Mouse (Mus musculus) lung, embryonic 16.5 days (tissue): ENCODE data around the gene Chrm2. TPM values are rescaled to one million over a fixed set of nuclear protein-coding genes. Genes with fewer than 3 reads are reported as not detected.

Source experiments
- ATAC-seq: fragments of 200-750 bp; cut with Nextera tagmentation; 2 replicates; pipeline ENCODE4 v1.8.0; 2017; ENCODE audit warnings: low read depth, mild to moderate bottlenecking, moderate library complexity
- H3K27ac ChIP-seq: fragments of 300-500 bp; sonication (generic); 2 replicates; pipeline ENCODE4 v1.5.1; 2014; ENCODE audit warnings: mild to moderate bottlenecking, control low read depth, low read length
- H3K27me3 ChIP-seq: fragments of 300-500 bp; sonication (generic); 2 replicates; pipeline ENCODE4 v1.6.1; 2014; ENCODE audit warnings: low read depth, low read length, mixed read lengths; ENCODE audit not compliant: control insufficient read depth, insufficient read depth
- H3K36me3 ChIP-seq: fragments of 300-500 bp; sonication (generic); 2 replicates; pipeline ENCODE4 v1.6.1; 2014; ENCODE audit warnings: low read length; ENCODE audit not compliant: control insufficient read depth, insufficient read depth
- H3K4me1 ChIP-seq: fragments of 300-500 bp; sonication (generic); replicated peaks from 2 replicates; pipeline ENCODE4 v1.6.1; 2014; ENCODE audit warnings: low read length, mixed read lengths; ENCODE audit not compliant: control insufficient read depth, insufficient read depth
- H3K4me2 ChIP-seq: fragments of 300-500 bp; sonication (generic); 2 replicates; pipeline ENCODE4 v1.6.1; 2014; ENCODE audit warnings: low read depth, low read length, control low read depth
- H3K4me3 ChIP-seq: fragments of 300-500 bp; sonication (generic); 2 replicates; pipeline ENCODE4 v1.5.1; 2014; ENCODE audit warnings: mild to moderate bottlenecking, low read length, control low read depth
- H3K9ac ChIP-seq: fragments of 300-500 bp; sonication (generic); 2 replicates; pipeline ENCODE4 v1.6.1; 2014; ENCODE audit warnings: low read length, control low read depth
- H3K9me3 ChIP-seq: fragments of 300-500 bp; sonication (generic); 2 replicates; pipeline ENCODE4 v1.6.1; 2016; ENCODE audit warnings: low read length; ENCODE audit not compliant: control insufficient read depth
- WGBS: fragments of 180-500 bp; shearing (Covaris S2); extraction: QIAGEN DNeasy Blood & Tissue Kit; methylation state at CpG from one replicate; pipeline ENCODE4 v1.1.7; 2014; 5-methylcytosine and 5-hydroxymethylcytosine counted together
- polyA plus RNA-seq: library from polyadenylated mRNA; unstranded; fragments of >200 nt; fragmentation: Nextera tagmentation; extraction: Ambion mirVana; gene quantifications from 2 replicates; pipeline ENCODE4 v1.2.1, GENCODE M21; 2015

The Chrm2 gene
- polyA plus RNA-seq, 1 experiment from 2014 or later: 4.3 TPM

- Histone ChIP-seq H3K4me3 (no peak overlapping the region), H3K4me1 (0 out of 2 replicates have a peak, but pooled peaks cover 2% of the 10 kb centered on the region), H3K36me3 (no peaks in the 10 kb centered on the region), H3K4me2 (no peak overlapping the region), H3K9me3 (no peaks in the 10 kb centered on the region), H3K27ac (no peak overlapping the region), H3K9ac (no peak overlapping the region), H3K27me3 (no peaks in the 10 kb centered on the region)
- 70% methylated on average over 7 of the region's 7 CpGs for WGBS
- ATAC-seq: no peak
Measured at GRCm38 (mm10) chr6:36507008-36507663, 119.3 kb downstream of the Chrm2 start.

GRCm38 (mm10) chr6:36507946-36508345 is 120.1 kb downstream of the Chrm2 start:
- 0 out of 2 replicates have a peak, but pooled peaks cover 2% of the 10 kb centered on the region for H3K4me1 ChIP-seq
- H3K27me3 ChIP-seq: no peaks in the 10 kb centered on the region
- ATAC-seq: peak; percentile 54; the same call in 1 of the 2 replicates
- no peak overlapping the region for H3K27ac ChIP-seq
- 27% methylated on average over 7 of the region's 7 CpGs for WGBS
- H3K4me2 ChIP-seq: no peak overlapping the region
- H3K9ac ChIP-seq: no peak overlapping the region
- no peak overlapping the region for H3K4me3 ChIP-seq
- H3K9me3 ChIP-seq: no peaks in the 10 kb centered on the region
- H3K36me3 ChIP-seq: no peaks in the 10 kb centered on the region

DNA sequence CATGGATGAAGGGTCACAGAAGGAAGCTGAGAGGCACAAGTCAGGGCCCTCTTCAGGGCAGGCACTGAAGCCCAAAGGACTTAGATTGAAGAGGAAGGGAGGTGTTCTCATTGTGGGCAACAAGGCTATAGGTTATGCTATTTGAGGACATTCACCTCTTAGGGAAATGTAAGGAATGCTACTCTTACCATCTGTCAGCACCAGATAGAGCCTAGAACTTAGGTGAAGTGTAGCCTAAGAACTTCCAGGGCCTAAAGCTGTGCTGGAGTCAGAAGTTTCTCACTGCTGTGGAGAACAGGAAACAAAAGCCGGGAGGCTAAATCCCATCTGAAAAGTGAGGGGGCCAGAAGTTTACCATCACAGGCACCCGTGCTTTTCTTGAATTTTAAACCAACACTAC is 120.6 kb downstream of the Chrm2 start:
- H3K27ac ChIP-seq: no peak overlapping the region
- ATAC-seq: no peak
- WGBS: 46% methylated on average over 2 of the region's 2 CpGs

DNA sequence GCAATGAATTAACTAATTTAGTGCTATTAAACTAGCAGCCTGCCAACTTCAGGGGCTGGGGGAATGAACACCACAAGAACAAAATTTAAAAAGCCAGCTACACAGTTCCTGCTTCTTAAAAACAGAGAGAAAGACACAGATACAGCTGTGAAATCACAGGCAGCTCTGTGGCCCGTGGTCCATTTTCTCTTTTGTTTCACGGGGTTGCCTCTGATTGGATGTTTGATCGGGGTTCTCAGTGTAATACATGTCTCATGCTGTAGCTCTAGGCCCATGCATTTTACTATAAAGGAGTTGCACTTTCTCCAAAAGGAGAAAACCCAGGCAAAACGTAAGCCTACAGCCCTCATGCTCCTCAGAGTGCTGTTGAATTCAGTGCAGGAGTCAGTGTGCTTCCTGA is 128.6 kb downstream of the Chrm2 start:
- Histone ChIP-seq H3K36me3 (no peaks in the 10 kb centered on the region), H3K4me1 (peaks cover 5% of the 10 kb centered on the region; the same call in 1 of the 2 replicates), H3K9me3 (no peaks in the 10 kb centered on the region), H3K27ac (no peak overlapping the region), H3K4me3 (no peak overlapping the region), H3K27me3 (no peaks in the 10 kb centered on the region), H3K9ac (no peak overlapping the region), H3K4me2 (no peak overlapping the region)
- 69% methylated on average over 4 of the region's 4 CpGs for WGBS
- no peak for ATAC-seq

More for the DNA sequence above, 120.6 kb downstream of the Chrm2 start:
- H3K9me3 ChIP-seq: no peaks in the 10 kb centered on the region
- H3K9ac ChIP-seq: no peak overlapping the region
- H3K27me3 ChIP-seq: no peaks in the 10 kb centered on the region
- H3K4me1 ChIP-seq: 0 out of 2 replicates have a peak, but pooled peaks cover 2% of the 10 kb centered on the region
- H3K4me2 ChIP-seq: no peak overlapping the region
- H3K4me3 ChIP-seq: no peak overlapping the region
- H3K36me3 ChIP-seq: no peaks in the 10 kb centered on the region

DNA sequence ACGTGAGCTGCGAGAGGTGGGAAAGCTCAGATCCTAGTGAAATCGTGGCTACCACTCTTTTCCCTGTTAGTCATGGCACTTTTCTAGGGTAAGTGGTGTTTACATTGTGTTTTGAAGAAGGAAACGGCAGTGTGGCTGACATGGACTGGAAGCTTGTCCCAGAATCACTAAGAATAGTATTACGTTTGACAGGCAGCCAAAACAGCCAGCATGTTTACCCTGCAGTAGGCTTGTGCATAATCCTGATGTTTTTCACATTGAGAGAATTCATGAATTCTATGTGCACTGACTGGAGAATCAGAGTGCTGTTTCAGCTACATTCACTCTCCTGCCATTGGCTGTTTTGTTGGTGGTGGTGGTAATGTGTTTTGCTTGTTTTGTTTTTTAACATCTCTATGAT is 129.4 kb downstream of the Chrm2 start:
- H3K27ac ChIP-seq: peak overlapping the region; percentile 62
- 8% methylated on average over 5 of the region's 5 CpGs for WGBS

DNA sequence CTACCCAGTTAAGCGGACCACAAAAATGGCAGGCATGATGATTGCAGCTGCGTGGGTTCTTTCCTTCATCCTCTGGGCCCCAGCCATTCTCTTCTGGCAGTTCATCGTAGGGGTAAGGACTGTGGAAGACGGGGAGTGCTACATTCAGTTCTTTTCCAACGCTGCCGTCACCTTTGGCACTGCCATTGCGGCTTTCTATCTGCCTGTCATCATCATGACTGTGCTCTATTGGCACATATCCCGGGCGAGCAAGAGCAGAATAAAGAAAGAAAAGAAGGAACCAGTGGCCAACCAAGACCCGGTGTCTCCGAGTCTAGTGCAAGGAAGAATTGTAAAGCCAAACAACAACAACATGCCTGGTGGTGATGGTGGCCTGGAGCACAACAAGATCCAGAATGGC is 135.7 kb downstream of the Chrm2 start:
- Histone ChIP-seq H3K4me2 (no peak overlapping the region), H3K36me3 (no peaks in the 10 kb centered on the region), H3K9ac (no peak overlapping the region), H3K4me1 (no peaks in the 10 kb centered on the region), H3K4me3 (no peak overlapping the region), H3K9me3 (no peaks in the 10 kb centered on the region), H3K27me3 (no peaks in the 10 kb centered on the region), H3K27ac (no peak overlapping the region)
- 79% methylated on average over 11 of the region's 11 CpGs for WGBS
- 0 out of 2 replicates have a peak, but pooled peaks have one; percentile 17 for ATAC-seq

More for the DNA sequence above, 129.4 kb downstream of the Chrm2 start:
- Histone ChIP-seq H3K4me1 (peaks cover 5% of the 10 kb centered on the region; the same call in 1 of the 2 replicates), H3K9ac (no peak overlapping the region), H3K27me3 (no peaks in the 10 kb centered on the region), H3K4me2 (peak overlapping the region; percentile 44), H3K4me3 (no peak overlapping the region), H3K9me3 (no peaks in the 10 kb centered on the region), H3K36me3 (no peaks in the 10 kb centered on the region)
- peak; percentile 89 for ATAC-seq

GRCm38 (mm10) chr6:36528509-36528908 is 140.6 kb downstream of the Chrm2 start:
- H3K27ac ChIP-seq: no peak overlapping the region

DNA sequence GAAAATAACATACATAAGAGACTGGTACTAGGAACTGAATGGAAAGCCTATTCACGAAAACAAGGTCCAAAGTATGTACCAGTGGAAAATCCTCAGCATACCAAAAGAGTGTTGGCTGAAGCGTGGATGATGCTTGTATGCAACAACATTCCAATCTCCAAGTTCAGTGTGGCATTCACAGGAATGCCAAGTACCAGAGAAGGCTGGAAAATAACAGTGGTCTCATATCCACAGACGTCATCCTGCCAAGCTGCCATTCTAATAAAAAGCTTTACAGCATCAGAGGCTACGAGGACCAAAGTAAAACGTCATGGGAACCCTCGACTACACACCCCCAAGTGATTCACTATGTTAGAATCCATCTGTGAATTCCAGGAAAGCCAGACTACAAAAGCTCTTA is 153.4 kb downstream of the Chrm2 start:
- no peak for ATAC-seq
- Histone ChIP-seq H3K27ac (no peak overlapping the region), H3K4me2 (no peak overlapping the region), H3K27me3 (no peaks in the 10 kb centered on the region), H3K4me1 (no peaks in the 10 kb centered on the region), H3K36me3 (no peaks in the 10 kb centered on the region), H3K9me3 (no peaks in the 10 kb centered on the region), H3K9ac (no peak overlapping the region), H3K4me3 (no peak overlapping the region)
- 64% methylated on average over 6 of the region's 6 CpGs for WGBS

More at GRCm38 (mm10) chr6:36528509-36528908, 140.6 kb downstream of the Chrm2 start:
- Histone ChIP-seq H3K4me3 (no peak overlapping the region), H3K36me3 (no peaks in the 10 kb centered on the region), H3K9me3 (no peaks in the 10 kb centered on the region), H3K27me3 (no peaks in the 10 kb centered on the region), H3K4me1 (no peaks in the 10 kb centered on the region), H3K4me2 (no peak overlapping the region), H3K9ac (no peak overlapping the region)
- 36% methylated on average over 4 of the region's 4 CpGs for WGBS
- no peak for ATAC-seq

GRCm38 (mm10) chr6:36566886-36567285 is 179.0 kb downstream of the Chrm2 start:
- Histone ChIP-seq H3K9ac (no peak overlapping the region), H3K4me1 (no peaks in the 10 kb centered on the region), H3K4me3 (no peak overlapping the region), H3K27ac (no peak overlapping the region), H3K27me3 (no peaks in the 10 kb centered on the region), H3K9me3 (no peaks in the 10 kb centered on the region), H3K36me3 (no peaks in the 10 kb centered on the region), H3K4me2 (no peak overlapping the region)
- no peak for ATAC-seq
- WGBS: 73% methylated on average over 2 of the region's 2 CpGs
